In genomic region chr2:110644358-110644757, GRCm38 (mm10) we compare ENCODE assay signal across 24 mouse cellular contexts. TPM values are rescaled to one million over a fixed set of nuclear protein-coding genes. Genes with fewer than 3 reads are reported as not detected.
DNase-seq lines count a peak whose midpoint lies in the region; ATAC-seq and TF ChIP-seq lines count a peak whose summit lies in the region.
"Had no signal": no experiment of that assay in that cellular context is flagged by ENCODE, and none has a peak within 500 bp of the region (broad histone marks: within the 10 kb centered on the region; RNA-seq: fewer than 3 reads in every experiment).

No protein-coding gene starts in this region.

- no peak for TF ChIP-seq CTCF in stomach, postnatal 0 days (IDR thresholded peaks at IDR 0.05; ENCODE audit: low read depth)
- TF ChIP-seq CTCF in liver, postnatal 0 days (IDR thresholded peaks at IDR 0.05; ENCODE audit: low read depth), result no peak

- DNase-seq in limb, embryonic 11.5 days (ENCODE audit: low spot score), result no peak
- no peak for DNase-seq in limb, embryonic 10.5 days (ENCODE audit: low spot score)
- DNase-seq in stomach, postnatal 0 days (ENCODE audit: low spot score), result no peak
- no peak for DNase-seq in liver, postnatal 0 days
- DNase-seq: adrenal gland, adult 2 months; adrenal gland, postnatal 10 days; adrenal gland, postnatal 25 days; cerebellum, adult 11 months; cerebellum, adult 18-20 months; cerebellum, adult 8-10 months; cerebellum, adult 9-11 months; cerebellum, postnatal 14 days; cerebellum, postnatal 36 days had no signal

- H3K36me3 ChIP-seq in limb, embryonic 11.5 days (ENCODE audit: control insufficient read depth, insufficient read depth, low read length), result no peaks in the 10 kb centered on the region
- no peaks in the 10 kb centered on the region for H3K36me3 ChIP-seq in limb, embryonic 10.5 days
- no peaks in the 10 kb centered on the region for H3K36me3 ChIP-seq in stomach, embryonic 15.5 days
- H3K36me3 ChIP-seq in stomach, postnatal 0 days (ENCODE audit: control insufficient read depth, insufficient read depth, low read length), result no peaks in the 10 kb centered on the region
- no peaks in the 10 kb centered on the region for H3K36me3 ChIP-seq in liver, postnatal 0 days (replicated peaks; ENCODE audit: insufficient read depth, low read length)
- H3K36me3 ChIP-seq: embryonic facial prominence, embryonic 13.5 days; embryonic facial prominence, embryonic 15.5 days; forebrain, embryonic 10.5 days; forebrain, embryonic 12.5 days had no signal

- no peaks in the 10 kb centered on the region for H3K4me1 ChIP-seq in limb, embryonic 11.5 days (ENCODE audit: control insufficient read depth, insufficient read depth, low read length)
- peaks cover 3% of the 10 kb centered on the region; the same call in 1 of the 2 replicates for H3K4me1 ChIP-seq in limb, embryonic 10.5 days
- H3K4me1 ChIP-seq in stomach, embryonic 15.5 days, result no peaks in the 10 kb centered on the region
- H3K4me1 ChIP-seq in stomach, postnatal 0 days (replicated peaks; ENCODE audit: control insufficient read depth, insufficient read depth), result no peaks in the 10 kb centered on the region
- H3K4me1 ChIP-seq in liver, postnatal 0 days (ENCODE audit: insufficient read depth), result no peaks in the 10 kb centered on the region
- H3K4me1 ChIP-seq: embryonic facial prominence, embryonic 13.5 days; embryonic facial prominence, embryonic 15.5 days; forebrain, embryonic 10.5 days; forebrain, embryonic 12.5 days had no signal

- TF ChIP-seq EP300 in stomach, postnatal 0 days (optimal IDR thresholded peaks at IDR 0.05), result no peak
- TF ChIP-seq EP300 in liver, postnatal 0 days (IDR thresholded peaks at IDR 0.05; ENCODE audit: low read depth), result no peak

- H3K27ac ChIP-seq in limb, embryonic 11.5 days (replicated peaks; ENCODE audit: low read depth, low read length), result no peak overlapping the region
- H3K27ac ChIP-seq in limb, embryonic 10.5 days, result no peak overlapping the region
- H3K27ac ChIP-seq in stomach, embryonic 15.5 days, result no peak overlapping the region
- no peak overlapping the region for H3K27ac ChIP-seq in stomach, postnatal 0 days (replicated peaks)
- H3K27ac ChIP-seq in liver, postnatal 0 days (ENCODE audit: low read depth), result no peak overlapping the region
- H3K27ac ChIP-seq: embryonic facial prominence, embryonic 13.5 days; embryonic facial prominence, embryonic 15.5 days; forebrain, embryonic 10.5 days; forebrain, embryonic 12.5 days had no signal

- H3K4me2 ChIP-seq in limb, embryonic 11.5 days (ENCODE audit: low read depth, severe bottlenecking), result no peak overlapping the region
- no peak overlapping the region for H3K4me2 ChIP-seq in stomach, embryonic 15.5 days
- no peak overlapping the region for H3K4me2 ChIP-seq in stomach, postnatal 0 days (replicated peaks; ENCODE audit: low read depth)
- no peak overlapping the region for H3K4me2 ChIP-seq in liver, postnatal 0 days (ENCODE audit: low read depth, low read length)
- H3K4me2 ChIP-seq: embryonic facial prominence, embryonic 13.5 days; embryonic facial prominence, embryonic 15.5 days; forebrain, embryonic 12.5 days had no signal

- no peaks in the 10 kb centered on the region for H3K9me3 ChIP-seq in limb, embryonic 11.5 days (ENCODE audit: control insufficient read depth, low read length)
- no peaks in the 10 kb centered on the region for H3K9me3 ChIP-seq in limb, embryonic 10.5 days (replicated peaks)
- no peaks in the 10 kb centered on the region for H3K9me3 ChIP-seq in stomach, embryonic 15.5 days
- H3K9me3 ChIP-seq in stomach, postnatal 0 days (ENCODE audit: control insufficient read depth, low read length), result no peaks in the 10 kb centered on the region
- H3K9me3 ChIP-seq in liver, postnatal 0 days (ENCODE audit: low read length), result no peaks in the 10 kb centered on the region
- H3K9me3 ChIP-seq: embryonic facial prominence, embryonic 13.5 days; embryonic facial prominence, embryonic 15.5 days; forebrain, embryonic 10.5 days; forebrain, embryonic 12.5 days had no signal

- no peak overlapping the region for H3K9ac ChIP-seq in limb, embryonic 11.5 days (ENCODE audit: low read length)
- no peak overlapping the region for H3K9ac ChIP-seq in stomach, embryonic 15.5 days
- no peak overlapping the region for H3K9ac ChIP-seq in stomach, postnatal 0 days (ENCODE audit: low read length)
- H3K9ac ChIP-seq in liver, postnatal 0 days (replicated peaks), result no peak overlapping the region
- H3K9ac ChIP-seq: embryonic facial prominence, embryonic 13.5 days; embryonic facial prominence, embryonic 15.5 days; forebrain, embryonic 12.5 days had no signal

- H3K27me3 ChIP-seq in limb, embryonic 11.5 days (ENCODE audit: control insufficient read depth, insufficient read depth, low read length), result no peaks in the 10 kb centered on the region
- no peaks in the 10 kb centered on the region for H3K27me3 ChIP-seq in limb, embryonic 10.5 days (ENCODE audit: low read depth, poor library complexity, severe bottlenecking)
- H3K27me3 ChIP-seq in stomach, embryonic 15.5 days (replicated peaks), result no peaks in the 10 kb centered on the region
- no peaks in the 10 kb centered on the region for H3K27me3 ChIP-seq in stomach, postnatal 0 days (ENCODE audit: control insufficient read depth, insufficient read depth, low read length)
- no peaks in the 10 kb centered on the region for H3K27me3 ChIP-seq in liver, postnatal 0 days (ENCODE audit: insufficient read depth, low read length)
- H3K27me3 ChIP-seq: embryonic facial prominence, embryonic 13.5 days; embryonic facial prominence, embryonic 15.5 days; forebrain, embryonic 12.5 days had no signal

- no peak overlapping the region for H3K4me3 ChIP-seq in limb, embryonic 11.5 days (ENCODE audit: low read depth, low read length)
- H3K4me3 ChIP-seq in limb, embryonic 10.5 days, result no peak overlapping the region
- no peak overlapping the region for H3K4me3 ChIP-seq in stomach, embryonic 15.5 days (replicated peaks)
- H3K4me3 ChIP-seq in stomach, postnatal 0 days (ENCODE audit: low read depth, low read length), result no peak overlapping the region
- H3K4me3 ChIP-seq in liver, postnatal 0 days (ENCODE audit: low read depth, low read length), result no peak overlapping the region
- H3K4me3 ChIP-seq: embryonic facial prominence, embryonic 13.5 days; embryonic facial prominence, embryonic 15.5 days; erythroblast, embryonic 14.5 days; forebrain, embryonic 10.5 days; forebrain, embryonic 12.5 days had no signal

- 45% methylated on average over 1 of the region's 1 CpGs for WGBS in limb, embryonic 11.5 days
- WGBS in limb, embryonic 10.5 days, result 72% methylated on average over 1 of the region's 1 CpGs
- 66% methylated on average over 1 of the region's 1 CpGs for WGBS in stomach, embryonic 15.5 days
- WGBS in stomach, postnatal 0 days, result 51% methylated on average over 1 of the region's 1 CpGs
- 50% methylated on average over 1 of the region's 1 CpGs for WGBS in liver, postnatal 0 days (ENCODE audit: insufficient replicate concordance)

- ATAC-seq in limb, embryonic 11.5 days (ENCODE audit: insufficient number of reproducible peaks, low FRiP score, low TSS enrichment, low read depth), result peak; percentile 14; the same call in 1 of the 2 replicates
- 0 out of 2 replicates have a peak, but pooled peaks have one; percentile 53 for ATAC-seq in stomach, embryonic 15.5 days (ENCODE audit: insufficient read depth, low FRiP score, low read depth)
- ATAC-seq in stomach, postnatal 0 days (ENCODE audit: low FRiP score, low TSS enrichment), result no peak
- no peak for ATAC-seq in liver, postnatal 0 days
- ATAC-seq: forebrain, embryonic 14.5 days; forebrain, embryonic 16.5 days had no signal

RNA-seq across cellular contexts. Expression of gene Slc5a12, which starts 47.3 kb away (rescaled TPM):
- not detected in 2 replicates for polyA plus RNA-seq in limb, embryonic 11.5 days (2014; fragmentation: Nextera tagmentation; extraction: Ambion mirVana)
- polyA plus RNA-seq in limb, embryonic 10.5 days (2016; fragmentation: Nextera tagmentation; extraction: Ambion mirVana), result 0.06 TPM in 2 replicates
- polyA plus RNA-seq in stomach, embryonic 15.5 days (2015; fragmentation: Nextera tagmentation; extraction: Ambion mirVana), result not detected in 2 replicates
- not detected in 2 replicates for polyA plus RNA-seq in stomach, postnatal 0 days (2015; fragmentation: Nextera tagmentation; extraction: Ambion mirVana)
- polyA plus RNA-seq in liver, postnatal 0 days (2015; fragmentation: Nextera tagmentation; extraction: Ambion mirVana), result not detected in 2 replicates
- polyA plus RNA-seq: adrenal gland, adult 2 months; brain, embryonic 14.5 days; C2C12; embryonic facial prominence, embryonic 11.5 days; embryonic facial prominence, embryonic 13.5 days; embryonic facial prominence, embryonic 15.5 days; erythroblast, embryonic 14.5 days; forebrain, embryonic 10.5 days; forebrain, embryonic 12.5 days; forebrain, embryonic 14.5 days; forebrain, embryonic 16.5 days had no signal

Comparison
In these comparisons a context has a peak if more than half of its experiments do, and no peak if none do; other contexts are left out.
1. ATAC-seq: peak in limb, embryonic 11.5 days (single experiment) and stomach, embryonic 15.5 days (single experiment); none in stomach, postnatal 0 days (single experiment) and liver, postnatal 0 days (single experiment).